Mouse (Mus musculus) liver, adult 2 months (tissue): ENCODE measurements around the gene Tcf19. TPM values are rescaled to one million over a fixed set of nuclear protein-coding genes. Genes with fewer than 3 reads are reported as not detected.

Experiments
- DNase-seq: peaks from one replicate; pipeline ENCODE4 v3.0.0-alpha.2; 2011; ENCODE audit warnings: low read depth, low spot score; ENCODE audit errors: extremely low read depth
- H3K27ac ChIP-seq: fragments of 200-500 bp; replicated peaks from 2 replicates; pipeline ENCODE4 v1.5.1; 2012; ENCODE audit warnings: low read depth, mild to moderate bottlenecking, control low read depth, inconsistent platforms, low read length; ENCODE audit not compliant: insufficient read depth
- H3K27me3 ChIP-seq: fragments of 200-500 bp; 2 replicates; pipeline ENCODE4 v1.6.1; 2012; ENCODE audit warnings: mild to moderate bottlenecking, moderate library complexity, low read length, inconsistent platforms; ENCODE audit not compliant: control insufficient read depth, insufficient read depth
- H3K36me3 ChIP-seq: fragments of 200-500 bp; 2 replicates; pipeline ENCODE4 v1.6.1; 2012; ENCODE audit warnings: low read length, inconsistent platforms; ENCODE audit not compliant: control insufficient read depth, insufficient read depth
- H3K4me1 ChIP-seq: fragments of 200-500 bp; 2 replicates; pipeline ENCODE4 v1.6.1; 2011; ENCODE audit warnings: low read length; ENCODE audit not compliant: control insufficient read depth, insufficient read depth
- H3K4me3 ChIP-seq: fragments of 200-500 bp; 2 replicates; pipeline ENCODE4 v1.5.1; 2011; ENCODE audit warnings: low read depth, mild to moderate bottlenecking, control low read depth, low read length, moderate library complexity; ENCODE audit not compliant: insufficient read depth
- H3K79me2 ChIP-seq: fragments of 200-500 bp; 2 replicates; pipeline ENCODE4 v1.6.1; 2012; ENCODE audit warnings: inconsistent platforms, mild to moderate bottlenecking, low read length, moderate library complexity; ENCODE audit not compliant: control insufficient read depth, insufficient read depth
- H3K9ac ChIP-seq: fragments of 200-500 bp; 2 replicates; pipeline ENCODE4 v1.6.1; 2012; ENCODE audit warnings: low read depth, mild to moderate bottlenecking, control low read depth, inconsistent platforms, low read length
- CTCF ChIP-seq: fragments of 200-500 bp; IDR thresholded peaks from 2 replicates; pipeline ENCODE4 v1.5.1; 2011; ENCODE audit warnings: low read depth, low read length, control low read depth
- POLR2A ChIP-seq: fragments of 200-500 bp; IDR thresholded peaks from 2 replicates; pipeline ENCODE4 v1.6.1; 2011; ENCODE audit warnings: low read length, control low read depth; ENCODE audit not compliant: insufficient read depth; ENCODE audit errors: extremely low read depth
- WGBS: fragments of 180-500 bp; shearing (Covaris S2); methylation state at CpG from one replicate; pipeline ENCODE4 v1.1.7; 2018; 5-methylcytosine and 5-hydroxymethylcytosine counted together
- polyA plus RNA-seq: library from polyadenylated mRNA; depleted of rRNA; stranded (reverse); fragments of >200 nt; gene quantifications from 2 replicates; pipeline ENCODE4 v1.2.3, GENCODE M21; 2012
- total RNA-seq: library from RNA; depleted of rRNA; stranded (reverse); fragments of >200 nt; gene quantifications from 2 replicates; pipeline ENCODE4 v1.2.3, GENCODE M21; 2014

The Tcf19 gene
- total and polyA plus RNA-seq, 2 experiments: 1.9 to 3.1 TPM

DNA sequence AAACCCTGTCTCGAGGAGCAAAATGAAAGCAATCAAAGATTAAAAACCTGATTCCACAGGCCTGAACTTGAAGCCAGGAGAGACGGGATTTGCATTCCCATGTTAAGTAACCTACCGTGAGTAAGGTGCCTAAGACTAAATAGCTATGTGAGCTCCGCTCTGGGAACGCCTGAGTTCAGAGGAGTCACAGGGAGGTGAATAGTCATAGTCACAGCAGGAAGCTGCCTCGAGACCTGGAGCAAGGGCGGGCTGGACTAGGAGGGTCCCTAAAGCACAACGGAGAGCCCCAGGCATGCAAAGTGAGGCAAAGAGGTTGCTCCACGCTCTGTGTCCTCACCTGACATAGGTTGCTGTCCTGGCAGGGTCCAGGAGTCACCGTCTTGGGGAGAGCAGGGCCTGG, 22.9 kb upstream of the Tcf19 start:
- H3K27me3 ChIP-seq: no peaks in the 10 kb centered on the region
- H3K4me1 ChIP-seq: no peaks in the 10 kb centered on the region
- no peak overlapping the region for H3K9ac ChIP-seq
- DNase-seq: no peak
- H3K27ac ChIP-seq: no peak overlapping the region
- TF ChIP-seq CTCF (no peak), POLR2A (no peak)
- no peaks in the 10 kb centered on the region for H3K36me3 ChIP-seq
- no peak overlapping the region for H3K4me3 ChIP-seq
- 71% methylated on average over 10 of the region's 10 CpGs for WGBS
- no peaks in the 10 kb centered on the region for H3K79me2 ChIP-seq

DNA sequence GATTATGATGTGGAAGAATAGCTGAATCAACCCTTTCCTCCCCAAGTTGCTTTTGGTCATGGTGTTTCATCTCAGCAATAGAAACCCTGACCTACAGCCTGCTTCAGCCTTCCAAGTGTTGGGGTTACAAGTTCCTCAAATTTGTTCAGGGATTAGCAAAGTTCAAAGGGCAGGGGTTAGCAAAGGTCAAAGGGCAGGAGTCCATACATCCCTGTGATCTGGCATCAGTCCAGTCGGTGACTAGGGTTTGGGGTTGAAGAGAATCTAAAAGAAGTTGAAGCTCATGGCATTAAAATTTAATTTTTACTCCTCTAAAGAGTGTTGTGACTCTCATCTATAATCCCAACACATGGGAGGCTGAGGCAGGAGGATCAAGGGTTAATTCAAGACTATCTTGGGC, 21.9 kb upstream of the Tcf19 start:
- TF ChIP-seq CTCF: no peak
- no peak for TF ChIP-seq POLR2A
- H3K36me3 ChIP-seq: no peaks in the 10 kb centered on the region
- H3K9ac ChIP-seq: no peak overlapping the region
- 44% methylated on average over 1 of the region's 1 CpGs for WGBS
- H3K79me2 ChIP-seq: no peaks in the 10 kb centered on the region
- no peak overlapping the region for H3K4me3 ChIP-seq
- no peaks in the 10 kb centered on the region for H3K27me3 ChIP-seq
- no peaks in the 10 kb centered on the region for H3K4me1 ChIP-seq
- DNase-seq: no peak
- H3K27ac ChIP-seq: no peak overlapping the region

DNA sequence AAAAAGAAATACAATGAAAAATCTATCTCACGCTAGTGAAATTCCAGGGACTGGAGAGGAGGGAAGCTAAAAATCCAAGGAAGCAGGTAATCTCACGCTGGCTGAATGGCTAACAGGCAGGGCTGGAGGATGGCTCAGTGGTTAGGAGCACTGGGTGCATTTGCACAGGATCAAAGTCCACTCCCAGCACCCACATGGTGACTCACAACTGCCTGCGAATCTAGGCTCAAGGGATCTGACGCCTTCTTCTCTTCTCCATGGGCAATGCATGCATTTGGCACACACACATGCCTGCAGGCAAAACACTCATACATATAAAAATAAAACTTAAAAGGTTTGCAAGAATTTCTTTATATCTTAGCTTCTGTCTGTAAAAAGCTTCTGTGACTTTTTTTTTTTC, 20.8 kb upstream of the Tcf19 start:
- Histone ChIP-seq H3K36me3 (no peaks in the 10 kb centered on the region), H3K27me3 (no peaks in the 10 kb centered on the region), H3K79me2 (no peaks in the 10 kb centered on the region), H3K4me1 (no peaks in the 10 kb centered on the region), H3K27ac (no peak overlapping the region), H3K4me3 (no peak overlapping the region), H3K9ac (no peak overlapping the region)
- WGBS: 86% methylated on average over 4 of the region's 4 CpGs
- DNase-seq: no peak
- TF ChIP-seq POLR2A (no peak), CTCF (no peak)

DNA sequence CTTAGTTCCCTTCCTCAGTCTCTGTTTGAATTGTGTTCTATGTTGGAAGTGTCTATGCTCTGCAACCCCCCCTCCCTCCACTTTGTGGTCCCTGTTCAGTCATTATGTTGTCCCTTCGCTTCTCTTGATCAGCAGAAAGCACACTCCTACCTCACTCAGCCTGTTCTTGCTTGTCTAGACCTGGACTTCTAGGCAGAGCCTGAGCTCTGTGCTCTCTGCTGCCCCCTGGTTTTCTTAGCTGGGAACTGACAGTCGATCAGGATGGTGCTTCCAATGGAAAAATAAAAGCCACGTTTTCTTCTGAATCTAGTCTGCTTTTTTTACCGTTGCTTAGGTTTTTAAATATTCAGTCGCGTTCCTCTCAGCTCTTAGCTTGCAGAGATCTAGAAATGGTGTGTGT, 17.7 kb upstream of the Tcf19 start:
- Histone ChIP-seq H3K27me3 (no peaks in the 10 kb centered on the region), H3K36me3 (no peaks in the 10 kb centered on the region), H3K79me2 (no peaks in the 10 kb centered on the region), H3K27ac (no peak overlapping the region), H3K4me3 (no peak overlapping the region), H3K4me1 (no peaks in the 10 kb centered on the region), H3K9ac (no peak overlapping the region)
- peak; percentile 41 for DNase-seq
- WGBS: 7% methylated on average over 6 of the region's 6 CpGs
- peak; percentile 79 for TF ChIP-seq CTCF
- TF ChIP-seq POLR2A: no peak

DNA sequence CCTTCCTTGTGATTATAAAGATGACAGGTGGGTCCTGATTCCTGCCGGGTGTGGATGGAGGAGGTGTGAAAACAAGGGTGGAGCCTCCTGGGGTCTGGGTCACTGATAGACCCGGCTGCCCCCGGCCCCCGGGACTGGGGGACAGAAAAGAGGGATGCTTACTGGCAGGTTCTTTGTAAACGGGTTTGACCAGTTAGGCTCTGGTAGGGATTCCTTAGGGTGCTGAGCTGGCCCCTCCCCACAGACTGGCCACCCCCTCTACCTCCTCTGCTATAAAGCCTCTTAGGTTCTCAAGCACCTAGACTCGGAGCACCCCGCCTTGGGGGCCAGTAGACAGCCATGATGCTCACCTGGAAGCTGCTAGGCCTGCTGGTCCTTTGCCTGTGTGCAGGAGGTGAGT, 16.3 kb upstream of the Tcf19 start, which contains the start of gene Psors1c2:
Gene Psors1c2 (plus strand): TSS at position 301 of the 400 bp plus-strand sequence.
- Histone ChIP-seq H3K79me2 (no peaks in the 10 kb centered on the region), H3K27me3 (no peaks in the 10 kb centered on the region), H3K27ac (no peak within 1 kb of the TSS), H3K36me3 (no peaks in the 10 kb centered on the region), H3K4me1 (no peaks in the 10 kb centered on the region), H3K4me3 (no peak within 1 kb of the TSS), H3K9ac (no peak within 1 kb of the TSS)
- TF ChIP-seq POLR2A: no peak
- TF ChIP-seq CTCF: no peak
- WGBS: 28% methylated on average over 7 of the region's 7 CpGs
- DNase-seq: no peak

DNA sequence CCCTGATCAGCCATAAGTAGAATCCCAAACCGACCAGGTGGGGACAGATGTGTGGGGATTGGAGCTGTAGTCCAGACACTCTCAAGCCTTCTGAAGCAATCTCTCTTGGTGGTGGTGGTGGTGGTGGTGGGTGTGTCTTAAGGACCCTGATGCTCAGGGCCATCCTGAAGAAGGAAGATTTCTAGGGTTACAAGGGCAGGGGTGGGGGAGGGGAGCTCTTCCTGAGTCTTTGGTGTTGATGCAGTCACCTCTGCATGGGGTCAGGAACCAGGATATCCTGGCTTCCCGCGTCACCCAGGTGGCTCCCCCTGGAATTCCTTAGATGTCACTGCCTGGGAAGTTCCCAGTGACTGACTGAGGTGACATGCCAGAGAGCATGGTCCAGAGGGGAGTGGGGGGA, 15.7 kb upstream of the Tcf19 start:
- TF ChIP-seq POLR2A: no peak
- no peak for TF ChIP-seq CTCF
- H3K9ac ChIP-seq: no peak overlapping the region
- 26% methylated on average over 3 of the region's 3 CpGs for WGBS
- no peaks in the 10 kb centered on the region for H3K79me2 ChIP-seq
- H3K27me3 ChIP-seq: no peaks in the 10 kb centered on the region
- no peak overlapping the region for H3K27ac ChIP-seq
- no peaks in the 10 kb centered on the region for H3K36me3 ChIP-seq
- no peaks in the 10 kb centered on the region for H3K4me1 ChIP-seq
- DNase-seq: no peak
- H3K4me3 ChIP-seq: no peak overlapping the region
